Mouse (Mus musculus) limb, embryonic 14.5 days (tissue): ENCODE data around the gene Cacna2d3. TPM values are rescaled to one million over a fixed set of nuclear protein-coding genes. Genes with fewer than 3 reads are reported as not detected.

Experiments used
- ATAC-seq: fragments of 200-750 bp; cut with Nextera tagmentation; 2 replicates; pipeline ENCODE4 v1.8.0; 2017; ENCODE audit warnings: low read depth, moderate number of reproducible peaks, moderate TSS enrichment; ENCODE audit not compliant: low FRiP score
- DNase-seq: peaks from one replicate; pipeline ENCODE4 v3.0.0-alpha.2; 2015; ENCODE audit warnings: low spot score
- H3K27ac ChIP-seq: fragments of 300-500 bp; sonication (generic); replicated peaks from 2 replicates; pipeline ENCODE4 v1.5.1; 2014; ENCODE audit warnings: low read depth, mild to moderate bottlenecking, low read length, moderate library complexity, mixed read lengths
- H3K27me3 ChIP-seq: fragments of 300-500 bp; sonication (generic); 2 replicates; pipeline ENCODE4 v1.6.1; 2014; ENCODE audit warnings: low read length, mixed read lengths; ENCODE audit not compliant: control insufficient read depth, insufficient read depth
- H3K36me3 ChIP-seq: fragments of 300-500 bp; sonication (generic); 2 replicates; pipeline ENCODE4 v1.6.1; 2014; ENCODE audit warnings: mild to moderate bottlenecking, low read length, moderate library complexity, mixed read lengths; ENCODE audit not compliant: control insufficient read depth, insufficient read depth
- H3K4me1 ChIP-seq: fragments of 300-500 bp; sonication (generic); 2 replicates; pipeline ENCODE4 v1.6.1; 2014; ENCODE audit warnings: antibody characterized with exemption, low read length, mixed read lengths; ENCODE audit not compliant: control insufficient read depth, insufficient read depth
- H3K4me2 ChIP-seq: fragments of 300-500 bp; sonication (generic); replicated peaks from 2 replicates; pipeline ENCODE4 v1.6.1; 2014; ENCODE audit warnings: low read depth, mild to moderate bottlenecking, low read length, moderate library complexity; ENCODE audit not compliant: severe bottlenecking
- H3K4me3 ChIP-seq: fragments of 300-500 bp; sonication (generic); replicated peaks from 2 replicates; pipeline ENCODE4 v1.5.1; 2014; ENCODE audit warnings: low read length
- H3K9ac ChIP-seq: fragments of 300-500 bp; sonication (generic); 2 replicates; pipeline ENCODE4 v1.6.1; 2014; ENCODE audit warnings: mild to moderate bottlenecking, low read depth, low read length, moderate library complexity; ENCODE audit not compliant: severe bottlenecking
- H3K9me3 ChIP-seq: fragments of 300-500 bp; sonication (generic); 2 replicates; pipeline ENCODE4 v1.6.1; 2016; ENCODE audit warnings: low read length; ENCODE audit not compliant: control insufficient read depth
- POLR2A ChIP-seq: fragments of 200-500 bp; IDR thresholded peaks from 2 replicates; pipeline ENCODE4 v1.8.0; 2012; ENCODE audit warnings: inconsistent platforms, mild to moderate bottlenecking, moderate library complexity, borderline replicate concordance; ENCODE audit not compliant: insufficient read depth, insufficient read length; ENCODE audit errors: extremely low read depth
- WGBS: fragments of 180-500 bp; shearing (Covaris S2); extraction: QIAGEN DNeasy Blood & Tissue Kit; methylation state at CpG from one replicate; pipeline ENCODE4 v1.1.7; 2014; 5-methylcytosine and 5-hydroxymethylcytosine counted together
- polyA plus RNA-seq, 2 experiments: library from polyadenylated mRNA; depleted of rRNA in 1 of 2; stranded (reverse) in 1 of 2; unstranded in 1 of 2; fragments of >200 nt; fragmentation: Nextera tagmentation in 1 of 2; extraction: Ambion mirVana in 1 of 2; gene quantifications; 2 replicates each; pipeline versions ENCODE4 v1.2.1 to v1.2.3; 2012 to 2014

Cacna2d3 gene
- polyA plus RNA-seq, 2 experiments, result 4.9 to 6.3 TPM

GRCm38 (mm10) chr14:29362448-29362847 is 359.2 kb downstream of the Cacna2d3 start:
- H3K27ac ChIP-seq, result no peak overlapping the region
- H3K4me3 ChIP-seq, result no peak overlapping the region
- no peak overlapping the region for H3K4me2 ChIP-seq
- no peak overlapping the region for H3K9ac ChIP-seq
- H3K36me3 ChIP-seq, result no peaks in the 10 kb centered on the region
- no peaks in the 10 kb centered on the region for H3K27me3 ChIP-seq
- DNase-seq (peak; percentile 67), ATAC-seq (no peak)
- H3K4me1 ChIP-seq, result peaks cover 6% of the 10 kb centered on the region
- H3K9me3 ChIP-seq, result no peaks in the 10 kb centered on the region
- 36% methylated on average over 3 of the region's 3 CpGs for WGBS
- TF ChIP-seq POLR2A, result no peak

DNA sequence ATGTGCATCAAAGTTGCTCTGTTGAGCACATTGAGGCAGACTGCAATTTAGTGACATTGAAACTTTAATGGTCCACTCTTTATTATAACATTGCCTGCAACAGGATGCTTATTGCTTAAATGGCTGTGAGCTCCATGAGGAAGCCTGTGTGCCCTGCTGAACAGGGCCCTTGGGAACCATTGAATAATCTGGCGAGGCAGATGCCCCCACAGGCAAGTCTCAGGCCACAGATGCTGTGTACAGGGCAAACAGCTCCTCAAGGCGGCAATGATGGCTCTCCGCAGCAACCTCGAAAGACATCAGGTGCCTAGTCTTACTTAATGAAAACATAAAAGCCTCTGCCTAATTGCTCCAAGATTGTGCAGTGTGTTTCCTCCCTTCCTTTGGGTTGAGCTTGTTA is 371.0 kb downstream of the Cacna2d3 start:
- Histone ChIP-seq H3K4me2 (no peak overlapping the region), H3K9me3 (no peaks in the 10 kb centered on the region), H3K4me3 (no peak overlapping the region), H3K27ac (no peak overlapping the region), H3K4me1 (no peaks in the 10 kb centered on the region), H3K9ac (no peak overlapping the region), H3K36me3 (no peaks in the 10 kb centered on the region), H3K27me3 (no peaks in the 10 kb centered on the region)
- WGBS, result 23% methylated on average over 4 of the region's 4 CpGs
- ATAC-seq (no peak), DNase-seq (no peak)
- no peak for TF ChIP-seq POLR2A

DNA sequence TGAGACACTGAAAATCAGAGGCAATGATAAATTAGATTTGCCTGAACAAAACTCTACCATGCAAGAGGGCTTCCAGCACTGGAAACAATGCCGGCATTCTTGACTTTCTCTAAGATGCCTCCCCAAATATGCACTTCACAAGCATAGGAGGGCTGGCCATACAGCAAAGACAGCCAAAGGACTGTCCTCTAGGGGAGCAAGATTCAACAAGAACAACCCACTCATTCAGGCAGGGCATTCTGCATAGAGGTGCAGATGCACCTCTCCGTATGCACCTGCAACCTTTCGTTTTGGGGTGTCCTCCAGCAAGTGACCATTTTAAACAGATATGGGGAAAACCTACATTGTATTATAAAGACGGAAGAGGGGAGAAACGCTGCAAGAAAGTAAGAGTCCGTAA is 380.1 kb downstream of the Cacna2d3 start:
- ATAC-seq (no peak), DNase-seq (no peak)
- H3K9ac ChIP-seq, result no peak overlapping the region
- no peaks in the 10 kb centered on the region for H3K4me1 ChIP-seq
- TF ChIP-seq POLR2A, result no peak
- H3K4me3 ChIP-seq, result no peak overlapping the region
- no peak overlapping the region for H3K4me2 ChIP-seq
- H3K9me3 ChIP-seq, result no peaks in the 10 kb centered on the region
- H3K27me3 ChIP-seq, result no peaks in the 10 kb centered on the region
- no peaks in the 10 kb centered on the region for H3K36me3 ChIP-seq
- no peak overlapping the region for H3K27ac ChIP-seq
- 92% methylated on average over 6 of the region's 6 CpGs for WGBS

GRCm38 (mm10) chr14:29340728-29341127 is 380.9 kb downstream of the Cacna2d3 start:
- Histone ChIP-seq H3K27ac (no peak overlapping the region), H3K4me1 (no peaks in the 10 kb centered on the region), H3K9me3 (no peaks in the 10 kb centered on the region), H3K36me3 (no peaks in the 10 kb centered on the region), H3K4me2 (no peak overlapping the region), H3K9ac (no peak overlapping the region), H3K4me3 (no peak overlapping the region), H3K27me3 (no peaks in the 10 kb centered on the region)
- TF ChIP-seq POLR2A, result no peak
- DNase-seq, result no peak
- ATAC-seq, result no peak
- 42% methylated on average over 5 of the region's 5 CpGs for WGBS

DNA sequence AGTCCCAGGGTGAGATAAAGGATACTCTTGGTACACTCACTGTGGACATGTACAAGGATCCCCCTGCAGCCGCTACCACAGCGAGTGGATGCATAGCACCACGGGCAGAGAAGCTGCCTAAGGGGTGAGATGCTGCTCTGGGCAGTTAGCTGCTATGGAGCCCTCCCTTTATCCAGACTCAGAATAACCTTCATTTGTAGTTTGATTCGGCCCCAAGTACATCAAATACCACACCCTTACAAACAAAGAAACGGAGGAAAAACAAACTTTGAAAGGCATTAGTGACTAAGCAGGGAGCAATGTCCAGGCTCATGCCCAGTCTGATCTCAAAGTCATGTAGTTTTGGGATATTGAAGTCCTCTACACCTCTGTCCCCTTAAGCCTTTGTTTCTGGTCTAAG is 386.8 kb downstream of the Cacna2d3 start:
- Histone ChIP-seq H3K27me3 (no peaks in the 10 kb centered on the region), H3K4me3 (no peak overlapping the region), H3K9ac (no peak overlapping the region), H3K27ac (no peak overlapping the region), H3K9me3 (no peaks in the 10 kb centered on the region), H3K4me1 (no peaks in the 10 kb centered on the region), H3K36me3 (no peaks in the 10 kb centered on the region), H3K4me2 (no peak overlapping the region)
- 91% methylated on average over 5 of the region's 5 CpGs for WGBS
- ATAC-seq (no peak), DNase-seq (no peak)
- TF ChIP-seq POLR2A, result no peak

- no peak for TF ChIP-seq POLR2A
- Histone ChIP-seq H3K9me3 (no peaks in the 10 kb centered on the region), H3K4me3 (no peak overlapping the region), H3K27ac (no peak overlapping the region), H3K9ac (no peak overlapping the region), H3K27me3 (no peaks in the 10 kb centered on the region), H3K4me1 (no peaks in the 10 kb centered on the region), H3K36me3 (no peaks in the 10 kb centered on the region), H3K4me2 (no peak overlapping the region)
- ATAC-seq, result no peak
- no peak for DNase-seq
- WGBS, result 85% methylated on average over 2 of the region's 2 CpGs
Measured at GRCm38 (mm10) chr14:29334216-29334615, 387.4 kb downstream of the Cacna2d3 start.
